Mouse (Mus musculus) lung, postnatal 25 days (tissue): ENCODE data around the gene Tyw3.

Source experiments
- DNase-seq: peaks from one replicate; pipeline ENCODE4 v3.0.0; 2022; ENCODE audit warnings: low spot score

Tyw3 gene

DNA sequence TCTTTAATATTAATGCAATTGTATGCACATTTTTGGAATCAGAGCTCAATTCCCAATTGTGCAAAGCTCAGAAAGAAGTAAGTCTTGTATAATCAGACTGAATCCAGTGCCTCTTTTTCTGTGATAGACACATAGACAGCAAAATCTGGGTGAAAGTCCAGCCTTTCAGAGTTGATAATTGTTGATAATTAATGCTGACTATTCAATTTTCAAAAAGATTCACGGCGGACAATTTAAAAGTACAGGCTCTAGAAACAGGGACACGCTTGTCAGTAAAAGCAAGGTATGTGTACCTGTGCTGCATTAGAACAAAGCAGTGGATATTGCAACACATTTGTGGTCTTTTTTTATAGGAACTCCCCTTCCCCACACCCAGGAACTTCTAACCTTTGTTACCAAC lies 34.7 kb downstream of the Tyw3 start:
- DNase-seq, result no peak

DNA sequence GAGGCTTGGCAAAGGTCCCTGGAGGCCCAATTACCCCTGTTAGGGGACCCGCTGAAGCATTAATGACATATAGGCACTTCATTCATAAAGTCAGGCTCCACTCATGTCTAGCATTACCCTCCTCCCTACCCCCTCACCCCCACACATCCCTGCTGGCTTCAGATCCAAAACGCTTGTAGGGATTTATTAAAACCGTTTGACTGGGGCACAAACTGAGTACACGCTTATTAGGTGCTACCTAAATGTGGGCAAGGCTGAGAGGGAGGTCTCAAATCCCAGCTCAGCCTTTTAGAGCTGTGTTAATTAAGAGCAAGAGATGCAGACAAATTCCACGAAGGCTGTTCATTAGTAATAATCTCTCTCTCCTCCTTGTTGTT lies 45.9 kb downstream of the Tyw3 start:
- DNase-seq, result no peak

DNA sequence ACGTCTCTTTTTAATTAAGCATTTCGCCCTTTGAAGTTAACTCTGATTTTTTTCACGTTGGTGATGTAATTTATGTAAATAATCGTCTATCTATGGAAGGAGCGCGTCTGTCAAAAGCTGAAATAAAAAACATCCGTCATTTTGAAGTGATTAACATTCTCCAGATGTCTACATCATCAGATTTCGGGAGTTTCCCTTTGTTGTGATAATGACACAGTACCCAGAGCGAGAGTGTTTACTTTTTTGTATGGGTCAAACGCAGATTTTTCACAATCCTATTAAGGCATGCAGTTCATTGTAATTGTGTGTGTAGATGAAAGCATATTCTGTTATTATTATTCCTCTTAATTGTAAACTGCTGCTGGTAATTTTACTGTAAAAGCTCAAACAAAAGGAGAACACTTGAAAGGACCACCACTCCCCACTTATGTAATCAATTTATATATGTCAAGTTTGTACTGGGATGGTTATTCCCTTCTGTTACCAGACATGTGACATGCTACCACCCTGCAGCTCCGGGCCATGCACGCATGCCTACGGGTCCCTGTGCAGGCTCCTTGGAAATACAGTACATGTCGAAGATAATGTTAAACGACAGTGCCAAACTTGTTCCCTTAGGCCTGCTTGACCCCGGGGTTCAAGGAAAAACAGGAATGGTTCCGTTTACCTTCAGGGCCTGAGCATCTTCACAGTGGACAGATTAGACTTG lies 46.4 kb downstream of the Tyw3 start:
- DNase-seq, result no peak

DNA sequence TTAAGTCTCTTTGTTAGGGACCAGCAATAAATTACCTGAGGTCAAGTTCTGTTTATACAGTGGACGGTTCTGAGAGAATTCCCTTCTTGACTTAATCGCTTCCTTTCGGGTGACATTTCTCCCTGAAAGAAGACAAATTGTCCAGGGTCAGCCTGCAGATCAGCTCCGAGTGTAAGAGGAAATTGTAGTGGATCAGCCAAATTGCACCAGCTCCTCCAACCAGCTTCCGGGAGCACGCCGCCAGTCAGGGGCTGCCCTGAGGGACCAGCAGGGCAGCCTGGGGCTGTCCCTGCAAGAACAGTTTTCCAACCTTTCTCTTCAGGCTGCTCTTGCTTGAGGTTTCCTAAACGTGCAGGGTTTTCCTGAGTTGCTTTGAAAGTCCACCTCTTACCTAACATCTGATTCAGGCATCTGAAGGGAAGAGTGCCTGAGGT lies 48.0 kb downstream of the Tyw3 start:
- DNase-seq, result no peak

DNA sequence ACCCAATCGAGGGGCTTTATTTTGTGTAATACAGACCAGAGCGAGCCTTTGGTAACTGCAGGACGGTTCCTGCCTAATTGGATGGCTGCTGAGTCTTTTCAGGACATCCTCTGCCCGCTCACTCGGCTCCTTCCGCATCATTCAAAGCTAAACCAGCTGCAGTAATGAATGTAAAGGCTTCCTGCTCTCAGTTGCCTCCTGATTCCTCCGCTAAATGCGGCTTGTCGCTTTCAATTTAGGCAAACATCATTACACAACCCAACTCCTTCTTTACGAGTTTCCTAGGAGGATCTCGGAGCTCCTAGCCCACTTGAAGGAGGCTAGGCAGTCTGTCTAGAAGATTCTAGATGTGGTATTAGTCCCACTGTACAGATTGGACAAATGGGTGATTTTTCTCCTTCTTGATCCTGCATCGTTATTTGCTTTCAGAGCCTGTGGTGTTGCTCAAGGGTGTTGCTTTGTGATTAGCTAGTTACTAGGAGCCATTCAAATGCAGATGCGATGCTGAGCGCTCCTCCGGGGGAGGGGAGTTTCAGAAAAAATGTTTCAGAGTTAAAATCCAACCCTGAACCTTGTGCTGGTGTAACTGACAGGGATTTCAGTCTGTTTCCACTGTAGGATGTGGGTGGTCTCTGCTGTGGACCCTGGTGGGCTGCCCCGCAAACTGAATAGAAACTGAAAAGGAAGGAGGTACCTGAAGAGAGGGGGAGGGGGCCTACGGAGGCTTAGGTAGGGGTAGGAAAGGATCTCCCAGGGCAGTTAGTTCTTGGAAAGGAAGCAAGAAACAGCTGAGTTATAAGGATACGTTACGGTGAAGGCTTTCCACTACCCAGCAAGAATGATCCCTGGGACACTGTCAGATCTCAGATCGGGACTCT lies 49.1 kb downstream of the Tyw3 start:
- DNase-seq, result no peak

DNA sequence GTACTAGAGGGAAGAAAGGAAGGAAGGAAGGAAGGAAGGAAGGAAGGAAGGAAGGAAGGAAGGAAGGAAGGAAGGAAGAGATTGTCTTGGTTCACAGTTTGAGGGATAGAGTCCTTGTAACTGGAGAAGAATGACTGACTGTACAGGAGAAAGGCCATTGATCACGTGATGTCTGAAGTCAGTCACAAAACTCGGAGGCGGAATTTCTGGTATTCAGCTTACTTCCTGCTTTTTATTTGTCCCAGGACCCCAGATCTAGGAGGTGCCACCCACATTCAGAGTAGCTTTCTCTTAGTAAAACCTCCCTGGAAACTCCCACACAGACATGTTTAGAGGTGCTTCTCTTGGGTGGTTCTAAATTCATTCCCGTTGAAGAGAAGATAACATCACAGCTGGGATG lies 50.7 kb downstream of the Tyw3 start:
- DNase-seq, result no peak

DNA sequence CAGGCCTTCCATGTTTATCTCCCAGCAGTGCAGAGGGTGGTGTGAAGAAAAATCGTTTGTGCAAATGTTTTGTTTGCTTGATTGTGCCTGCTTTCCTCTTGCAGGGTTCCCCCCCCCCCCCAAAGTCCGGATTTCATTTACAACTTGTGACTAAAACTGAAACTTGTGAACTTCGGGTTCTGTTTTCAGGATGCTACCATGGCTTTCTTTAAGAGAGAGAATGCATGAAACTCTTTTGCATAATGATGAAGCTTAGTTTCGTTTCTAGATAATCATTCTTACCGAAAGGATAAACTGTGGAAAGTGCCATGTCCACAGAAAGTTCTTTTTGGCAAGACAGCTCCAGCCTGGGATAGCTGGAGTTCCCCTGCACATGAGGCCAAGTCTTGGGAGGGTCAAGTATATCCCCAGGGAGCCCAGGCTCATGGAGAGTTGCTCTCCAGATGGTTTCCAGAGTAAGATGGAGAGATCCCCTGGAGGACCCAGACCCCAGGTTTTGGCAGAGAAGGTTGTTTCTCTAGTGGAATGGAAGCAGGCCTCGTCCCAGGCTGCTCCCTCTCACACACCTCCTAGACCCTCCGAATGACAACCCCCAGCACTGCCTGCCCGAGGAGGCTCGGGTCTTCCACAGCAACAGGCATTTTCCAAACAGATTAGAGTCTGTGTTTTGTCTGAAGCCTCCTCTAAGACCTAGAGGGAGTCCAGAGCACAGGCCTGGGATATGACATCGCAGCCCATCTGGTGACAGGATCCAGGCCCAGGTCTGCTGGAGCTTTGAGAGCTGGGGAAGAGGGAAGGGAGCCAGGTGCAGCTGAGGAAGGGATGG lies 56.6 kb downstream of the Tyw3 start:
- DNase-seq, result no peak

DNA sequence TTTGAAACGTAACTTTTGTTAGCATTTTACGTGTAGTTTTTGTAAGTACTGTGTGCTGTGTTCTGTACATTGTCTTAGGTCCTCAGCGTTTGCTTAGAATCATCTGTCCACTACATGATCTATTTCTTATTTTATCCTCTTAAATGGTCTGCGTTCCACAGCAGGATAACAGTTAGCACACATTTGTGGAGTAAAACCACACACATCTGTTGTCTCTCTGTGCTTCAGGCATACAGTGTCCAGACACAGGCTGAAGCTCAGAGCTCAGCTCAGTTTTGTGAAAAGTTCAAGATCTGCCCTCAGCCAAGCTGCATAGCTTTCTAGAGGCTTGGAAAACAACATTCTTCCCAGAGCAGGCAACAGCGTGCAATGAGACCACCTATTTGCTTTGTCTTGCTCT lies 60.8 kb downstream of the Tyw3 start:
- DNase-seq, result no peak

DNA sequence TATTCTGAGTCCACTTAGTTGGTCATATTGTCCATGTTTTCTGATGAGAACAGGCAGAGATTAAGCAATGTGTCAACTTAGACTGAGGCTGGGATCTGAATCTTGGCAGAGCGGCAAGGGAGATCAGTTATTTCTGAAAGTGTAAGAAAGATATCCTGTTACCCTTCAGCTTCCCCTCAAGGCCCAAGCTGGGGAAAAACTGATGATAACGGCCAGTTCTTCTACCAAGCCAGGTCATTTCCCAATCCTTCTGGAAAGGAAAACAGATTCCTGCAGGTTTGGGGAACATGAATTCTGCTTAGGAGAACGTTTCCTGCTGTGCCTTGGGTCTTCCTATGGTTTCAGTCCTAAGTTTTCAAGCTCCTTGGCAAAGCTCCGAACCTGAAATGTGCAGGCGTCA lies 63.7 kb downstream of the Tyw3 start:
- DNase-seq, result peak; percentile 12

DNA sequence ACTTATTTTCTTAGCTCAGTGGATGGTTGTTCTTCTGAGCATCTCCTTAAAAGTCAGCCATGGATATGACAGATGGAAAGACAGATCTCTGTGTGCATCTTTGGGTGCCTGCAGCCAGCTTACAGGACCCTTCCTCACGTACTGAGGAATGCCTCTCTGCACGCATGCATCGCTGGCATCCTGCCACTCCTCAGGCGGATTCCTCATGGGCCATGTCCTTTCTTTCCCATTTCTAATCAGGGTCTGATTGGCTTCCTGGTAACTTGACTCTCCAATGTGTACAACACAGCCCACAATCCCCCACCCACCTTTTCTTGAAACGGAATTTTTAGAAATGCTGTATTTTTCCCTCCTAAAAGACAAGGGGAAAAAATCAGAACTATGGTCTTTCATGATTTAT lies 67.9 kb downstream of the Tyw3 start:
- no peak for DNase-seq

DNA sequence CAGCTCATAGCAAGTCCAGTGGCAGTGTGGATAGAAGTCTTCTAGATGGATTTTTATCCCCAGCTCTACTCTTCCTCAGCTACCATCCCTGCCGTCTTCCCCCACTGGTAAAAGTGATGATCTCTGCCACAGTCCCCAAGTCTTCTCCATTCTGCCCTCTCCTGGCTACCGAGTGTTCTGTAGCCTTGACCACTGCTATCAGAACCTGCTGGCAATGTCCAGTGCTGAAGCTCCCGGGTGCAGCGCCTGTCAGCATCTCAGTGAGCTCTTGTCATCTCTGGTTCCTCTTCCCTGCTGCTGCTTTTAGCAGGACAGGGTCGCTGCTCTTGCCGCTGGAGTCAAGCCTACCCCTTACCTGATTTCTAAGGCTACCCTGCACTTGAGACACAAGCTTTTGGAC lies 70.3 kb downstream of the Tyw3 start:
- DNase-seq, result no peak
